Mouse (Mus musculus): ENCODE data around the gene Mest. TPM values are rescaled to one million over a fixed set of nuclear protein-coding genes. Genes with fewer than 3 reads are reported as not detected.

Gene Mest
- 962 and 973 TPM in 2 replicates for polyA plus RNA-seq (2014; fragmentation: Nextera tagmentation; extraction: Ambion mirVana)

DNA sequence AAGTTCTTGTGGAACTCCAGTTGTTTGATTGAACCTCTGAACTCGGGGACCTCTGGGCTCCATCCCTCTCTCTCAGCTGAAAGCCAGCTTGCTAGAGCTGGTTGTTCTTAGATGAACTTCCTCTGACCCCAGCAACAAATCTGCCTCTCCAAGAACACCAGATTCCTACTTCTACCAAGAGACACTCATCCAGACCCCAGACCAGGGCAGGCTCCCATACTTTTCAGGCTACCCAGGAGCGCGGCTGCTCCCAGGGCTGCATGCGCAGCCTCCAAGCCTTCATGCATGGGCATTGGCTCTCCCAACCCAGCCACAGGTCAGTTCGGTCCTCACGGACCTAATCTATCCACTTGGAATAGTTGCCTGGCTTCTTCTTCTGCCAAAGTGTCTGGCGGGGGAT is at the start of gene Mest:
Mest (plus strand) TSS at position 217 of the 400 bp plus-strand sequence.
- no peak within 1 kb of the TSS for H3K9ac ChIP-seq (ENCODE audit: low read length)
- H3K4me2 ChIP-seq (ENCODE audit: low read length): no peak within 1 kb of the TSS
- 53% methylated on average over 7 of the region's 7 CpGs for WGBS
- no peak within 1 kb of the TSS for H3K4me3 ChIP-seq (ENCODE audit: low read depth, low read length)
- H3K9me3 ChIP-seq (ENCODE audit: control insufficient read depth, low read length): no peaks in the 10 kb centered on the region
- 0 out of 2 replicates have a peak within 1 kb of the TSS, but pooled peaks have one; percentile 33 for H3K27ac ChIP-seq (ENCODE audit: low read depth)
- H3K36me3 ChIP-seq (ENCODE audit: control insufficient read depth, insufficient read depth, low read length): no peaks in the 10 kb centered on the region
- no peak for ATAC-seq (replicated peaks; ENCODE audit: low FRiP score, low TSS enrichment, low read depth)
- DNase-seq (ENCODE audit: low spot score): no peak
- peaks cover 8% of the 10 kb centered on the region for H3K4me1 ChIP-seq (replicated peaks; ENCODE audit: control insufficient read depth, insufficient read depth, low read length)
- H3K27me3 ChIP-seq (replicated peaks; ENCODE audit: control insufficient read depth, insufficient read depth, low read length): no peaks in the 10 kb centered on the region

DNA sequence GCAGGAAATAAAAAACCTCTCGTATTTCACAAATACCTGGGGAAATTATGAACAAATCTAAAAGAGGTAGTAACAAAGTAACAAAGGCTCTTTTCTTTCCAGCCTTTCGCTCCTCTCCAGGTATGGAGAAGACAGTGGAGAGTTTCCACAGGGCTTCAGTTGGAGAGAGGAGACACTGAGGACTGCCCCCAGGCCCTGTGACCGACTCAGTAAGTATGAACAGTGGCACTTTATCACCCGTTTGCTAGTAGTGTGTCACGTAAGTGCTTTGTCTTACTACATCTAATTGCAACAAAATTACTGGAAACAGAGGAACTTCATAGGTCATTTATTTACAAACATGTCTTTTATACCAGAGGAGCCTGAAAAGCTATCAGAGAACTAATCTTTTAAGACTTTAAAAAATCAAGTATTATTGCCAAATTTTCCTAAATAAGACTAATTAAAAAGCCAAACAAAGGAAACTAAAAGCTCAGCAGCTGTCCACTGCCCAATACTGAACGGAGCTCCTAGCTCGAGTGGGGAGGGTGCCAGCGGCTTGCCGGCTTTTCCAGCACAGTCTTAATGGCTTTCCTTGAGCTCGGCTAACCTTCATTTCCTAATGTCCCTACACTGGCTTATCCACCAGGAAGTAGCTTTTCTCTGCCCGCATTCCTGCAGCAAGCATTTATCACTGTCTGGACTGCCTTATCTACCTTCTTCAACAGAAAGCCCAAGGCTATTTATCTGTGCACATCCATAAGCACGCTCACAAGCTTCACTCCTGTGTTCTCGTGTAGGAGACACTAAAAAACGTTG is 49.4 kb upstream of the Mest start:
- no peak for DNase-seq (ENCODE audit: low spot score)
- Histone ChIP-seq H3K36me3 (ENCODE audit: control insufficient read depth, insufficient read depth, low read length) (no peaks in the 10 kb centered on the region), H3K27ac (ENCODE audit: low read depth) (peak overlapping the region; percentile 89), H3K4me1 (replicated peaks; ENCODE audit: control insufficient read depth, insufficient read depth, low read length) (peaks cover 26% of the 10 kb centered on the region), H3K9me3 (ENCODE audit: control insufficient read depth, low read length) (no peaks in the 10 kb centered on the region), H3K4me2 (ENCODE audit: low read length) (peak overlapping the region; percentile 28), H3K9ac (ENCODE audit: low read length) (peak overlapping the region; percentile 11), H3K4me3 (ENCODE audit: low read depth, low read length) (no peak overlapping the region), H3K27me3 (replicated peaks; ENCODE audit: control insufficient read depth, insufficient read depth, low read length) (no peaks in the 10 kb centered on the region)
- 22% methylated on average over 14 of the region's 14 CpGs for WGBS
- ATAC-seq (replicated peaks; ENCODE audit: low FRiP score, low TSS enrichment, low read depth): peak; percentile 48; the same call in 1 of the 2 replicates

DNA sequence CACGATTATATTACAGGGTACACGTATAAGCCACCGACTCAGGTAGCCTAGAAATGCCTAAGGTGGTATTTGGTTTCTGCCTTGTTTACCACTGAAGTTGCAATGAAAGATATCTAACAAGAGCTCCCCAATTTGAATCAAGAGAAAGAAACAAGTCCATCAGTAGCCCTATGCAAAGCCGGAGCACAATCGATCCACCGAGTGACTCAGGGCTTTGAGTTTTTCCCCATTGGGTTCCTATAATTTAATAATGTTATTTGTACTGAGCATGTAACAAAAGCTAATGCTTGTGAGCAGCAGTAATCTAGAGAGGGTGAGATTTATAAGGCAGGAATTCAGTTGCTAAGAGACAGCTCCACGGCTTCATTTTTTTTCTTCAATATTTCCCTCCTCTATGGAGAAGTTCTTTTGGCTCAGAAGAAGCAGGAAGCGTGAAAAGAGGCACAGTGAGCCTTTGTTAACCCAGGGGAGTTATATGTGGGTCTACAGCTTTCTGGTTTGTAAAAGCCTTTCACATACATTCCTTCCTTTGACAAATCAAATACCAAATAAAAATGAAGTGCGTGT is 48.5 kb upstream of the Mest start:
- no peak for ATAC-seq (replicated peaks; ENCODE audit: low FRiP score, low TSS enrichment, low read depth)
- Histone ChIP-seq H3K27ac (ENCODE audit: low read depth) (peak overlapping the region; percentile 89), H3K4me3 (ENCODE audit: low read depth, low read length) (no peak overlapping the region), H3K9me3 (ENCODE audit: control insufficient read depth, low read length) (no peaks in the 10 kb centered on the region), H3K4me2 (ENCODE audit: low read length) (peak overlapping the region; percentile 28), H3K36me3 (ENCODE audit: control insufficient read depth, insufficient read depth, low read length) (no peaks in the 10 kb centered on the region), H3K9ac (ENCODE audit: low read length) (peak overlapping the region; percentile 30; the same call in 1 of the 2 replicates), H3K4me1 (replicated peaks; ENCODE audit: control insufficient read depth, insufficient read depth, low read length) (peaks cover 26% of the 10 kb centered on the region), H3K27me3 (replicated peaks; ENCODE audit: control insufficient read depth, insufficient read depth, low read length) (no peaks in the 10 kb centered on the region)
- DNase-seq (ENCODE audit: low spot score): no peak
- 43% methylated on average over 9 of the region's 9 CpGs for WGBS

DNA sequence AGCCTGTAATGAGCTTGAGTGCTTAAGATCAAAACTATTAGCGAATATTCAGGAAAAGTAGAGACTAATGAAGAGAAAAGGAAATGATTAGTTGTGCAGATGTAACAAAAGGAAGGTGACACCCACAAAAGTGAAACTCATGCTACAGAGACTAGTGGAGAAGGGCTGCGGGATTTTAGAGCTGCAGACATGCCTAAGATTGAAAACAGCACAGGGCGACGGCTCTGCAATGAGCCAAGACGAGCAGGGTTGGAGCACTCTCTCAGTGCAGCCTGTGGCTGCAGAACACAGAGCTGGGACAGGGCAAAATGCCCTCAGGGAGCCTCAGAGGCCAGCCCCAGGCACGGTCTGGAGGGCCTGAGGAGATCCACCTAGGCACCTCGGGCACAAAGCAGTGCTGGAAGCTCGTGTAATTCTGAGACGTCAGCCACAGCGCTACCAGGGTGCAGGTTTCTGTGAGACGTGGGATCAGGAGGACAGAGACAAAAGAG is 48.0 kb upstream of the Mest start:
- Histone ChIP-seq H3K4me2 (ENCODE audit: low read length) (peak overlapping the region; percentile 28), H3K4me1 (replicated peaks; ENCODE audit: control insufficient read depth, insufficient read depth, low read length) (peaks cover 27% of the 10 kb centered on the region), H3K9ac (ENCODE audit: low read length) (peak overlapping the region; percentile 30), H3K4me3 (ENCODE audit: low read depth, low read length) (no peak overlapping the region), H3K27me3 (replicated peaks; ENCODE audit: control insufficient read depth, insufficient read depth, low read length) (no peaks in the 10 kb centered on the region), H3K36me3 (ENCODE audit: control insufficient read depth, insufficient read depth, low read length) (no peaks in the 10 kb centered on the region), H3K27ac (ENCODE audit: low read depth) (peak overlapping the region; percentile 89), H3K9me3 (ENCODE audit: control insufficient read depth, low read length) (no peaks in the 10 kb centered on the region)
- WGBS: 29% methylated on average over 11 of the region's 11 CpGs
- no peak; the same call in 1 of the 2 replicates for ATAC-seq (replicated peaks; ENCODE audit: low FRiP score, low TSS enrichment, low read depth)
- peak; percentile 66 for DNase-seq (ENCODE audit: low spot score)

DNA sequence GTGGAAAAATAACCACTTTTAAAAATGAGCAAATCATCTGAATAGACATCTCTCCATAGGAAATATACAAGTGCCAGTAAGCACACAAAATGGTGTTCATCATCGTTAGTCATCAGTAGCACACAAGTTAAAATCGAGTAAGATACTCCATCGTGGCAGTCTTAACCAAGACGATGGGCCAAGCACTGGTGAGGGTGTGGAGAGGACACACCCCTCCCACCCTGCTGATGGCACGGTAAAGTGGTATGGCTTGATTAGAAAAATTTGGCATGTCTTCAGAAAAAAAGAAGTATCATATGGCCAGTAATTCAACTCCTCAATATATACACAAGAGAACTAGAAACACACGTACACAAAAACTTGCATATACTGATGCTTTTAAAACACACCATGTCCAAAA is 46.8 kb upstream of the Mest start:
- Histone ChIP-seq H3K4me1 (replicated peaks; ENCODE audit: control insufficient read depth, insufficient read depth, low read length) (peaks cover 29% of the 10 kb centered on the region), H3K36me3 (ENCODE audit: control insufficient read depth, insufficient read depth, low read length) (no peaks in the 10 kb centered on the region), H3K27me3 (replicated peaks; ENCODE audit: control insufficient read depth, insufficient read depth, low read length) (no peaks in the 10 kb centered on the region), H3K4me2 (ENCODE audit: low read length) (no peak overlapping the region), H3K4me3 (ENCODE audit: low read depth, low read length) (no peak overlapping the region), H3K9me3 (ENCODE audit: control insufficient read depth, low read length) (no peaks in the 10 kb centered on the region), H3K27ac (ENCODE audit: low read depth) (no peak overlapping the region), H3K9ac (ENCODE audit: low read length) (no peak overlapping the region)
- WGBS: 86% methylated on average over 6 of the region's 6 CpGs
- ATAC-seq (replicated peaks; ENCODE audit: low FRiP score, low TSS enrichment, low read depth): no peak
- DNase-seq (ENCODE audit: low spot score): no peak

DNA sequence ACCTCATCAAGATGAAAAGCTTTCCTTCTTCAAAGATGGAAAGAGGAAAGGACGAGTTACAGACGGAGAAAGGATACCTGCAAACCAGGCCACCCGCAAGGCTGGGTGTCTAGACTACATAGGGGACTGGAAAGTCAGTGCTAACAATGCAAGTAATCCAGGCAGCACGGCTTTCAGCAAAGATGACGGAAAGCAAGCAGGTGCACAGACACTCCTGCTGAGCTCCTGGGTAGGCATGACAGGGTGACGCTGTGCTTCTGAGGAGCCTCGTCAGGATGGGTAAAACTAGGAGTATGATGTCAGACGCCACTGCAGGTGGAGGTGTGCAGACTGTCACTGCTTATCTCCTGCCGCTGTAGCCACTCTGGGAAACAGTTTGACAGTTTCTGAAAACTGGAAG is 45.8 kb upstream of the Mest start:
- Histone ChIP-seq H3K4me3 (ENCODE audit: low read depth, low read length) (no peak overlapping the region), H3K36me3 (ENCODE audit: control insufficient read depth, insufficient read depth, low read length) (no peaks in the 10 kb centered on the region), H3K4me2 (ENCODE audit: low read length) (no peak overlapping the region), H3K9ac (ENCODE audit: low read length) (no peak overlapping the region), H3K27ac (ENCODE audit: low read depth) (no peak overlapping the region), H3K27me3 (replicated peaks; ENCODE audit: control insufficient read depth, insufficient read depth, low read length) (no peaks in the 10 kb centered on the region), H3K4me1 (replicated peaks; ENCODE audit: control insufficient read depth, insufficient read depth, low read length) (peaks cover 37% of the 10 kb centered on the region), H3K9me3 (ENCODE audit: control insufficient read depth, low read length) (no peaks in the 10 kb centered on the region)
- WGBS: 82% methylated on average over 9 of the region's 9 CpGs
- DNase-seq (ENCODE audit: low spot score) (no peak), ATAC-seq (replicated peaks; ENCODE audit: low FRiP score, low TSS enrichment, low read depth) (no peak)

DNA sequence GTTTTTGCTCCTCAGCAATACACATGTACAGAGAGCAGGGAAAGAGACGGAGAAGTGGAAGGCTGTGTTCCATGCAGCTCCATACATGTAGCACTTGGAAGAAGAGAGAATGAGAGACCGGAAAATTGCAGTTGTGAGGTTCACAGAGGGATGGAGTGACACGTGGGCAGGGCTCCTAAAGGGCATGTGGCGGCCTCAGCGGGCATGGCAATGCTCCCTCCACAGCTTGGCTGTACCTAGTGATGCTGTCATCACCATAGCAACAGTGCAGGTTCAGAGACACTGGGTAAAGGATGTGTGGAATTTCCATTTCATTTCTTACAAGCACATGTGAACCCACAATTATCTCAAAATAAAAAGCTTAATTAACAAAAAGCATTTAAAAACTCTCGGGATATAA is 44.9 kb upstream of the Mest start:
- no peak for DNase-seq (ENCODE audit: low spot score)
- Histone ChIP-seq H3K9ac (ENCODE audit: low read length) (no peak overlapping the region), H3K4me3 (ENCODE audit: low read depth, low read length) (no peak overlapping the region), H3K4me1 (replicated peaks; ENCODE audit: control insufficient read depth, insufficient read depth, low read length) (peaks cover 43% of the 10 kb centered on the region), H3K27me3 (replicated peaks; ENCODE audit: control insufficient read depth, insufficient read depth, low read length) (no peaks in the 10 kb centered on the region), H3K27ac (ENCODE audit: low read depth) (no peak overlapping the region), H3K4me2 (ENCODE audit: low read length) (no peak overlapping the region), H3K36me3 (ENCODE audit: control insufficient read depth, insufficient read depth, low read length) (no peaks in the 10 kb centered on the region), H3K9me3 (ENCODE audit: control insufficient read depth, low read length) (no peaks in the 10 kb centered on the region)
- WGBS: 82% methylated on average over 6 of the region's 6 CpGs
- ATAC-seq (replicated peaks; ENCODE audit: low FRiP score, low TSS enrichment, low read depth): no peak

DNA sequence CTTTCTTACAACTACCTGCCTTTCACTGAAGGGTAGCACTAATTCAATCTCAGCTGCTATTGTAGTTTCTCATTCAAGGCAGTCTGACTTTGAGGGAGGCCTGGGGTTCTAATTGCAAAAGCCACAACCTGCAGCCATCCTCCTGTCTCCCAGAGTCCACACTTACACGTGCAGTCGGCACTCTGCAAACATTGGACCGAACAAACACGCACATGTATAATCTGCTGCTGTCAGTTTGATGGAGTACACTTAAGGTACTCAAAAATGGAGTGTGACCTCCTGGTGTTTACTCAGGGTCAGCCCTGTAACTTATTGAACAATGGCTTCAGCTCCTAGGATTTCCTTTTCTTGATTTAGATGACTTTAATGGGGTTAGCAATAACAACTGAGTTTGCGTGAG is 43.8 kb upstream of the Mest start:
- no peaks in the 10 kb centered on the region for H3K27me3 ChIP-seq (replicated peaks; ENCODE audit: control insufficient read depth, insufficient read depth, low read length)
- no peak overlapping the region for H3K9ac ChIP-seq (ENCODE audit: low read length)
- WGBS: 28% methylated on average over 5 of the region's 5 CpGs
- no peak overlapping the region for H3K4me3 ChIP-seq (ENCODE audit: low read depth, low read length)
- peaks cover 33% of the 10 kb centered on the region for H3K4me1 ChIP-seq (replicated peaks; ENCODE audit: control insufficient read depth, insufficient read depth, low read length)
- H3K27ac ChIP-seq (ENCODE audit: low read depth): no peak overlapping the region
- no peak for ATAC-seq (replicated peaks; ENCODE audit: low FRiP score, low TSS enrichment, low read depth)
- H3K4me2 ChIP-seq (ENCODE audit: low read length): no peak overlapping the region
- no peaks in the 10 kb centered on the region for H3K36me3 ChIP-seq (ENCODE audit: control insufficient read depth, insufficient read depth, low read length)
- no peaks in the 10 kb centered on the region for H3K9me3 ChIP-seq (ENCODE audit: control insufficient read depth, low read length)
- no peak for DNase-seq (ENCODE audit: low spot score)

All from intestine, embryonic 14.5 days (tissue).